Mouse (Mus musculus): Measurements from ENCODE around the gene Chrna1.

The Chrna1 gene

DNA sequence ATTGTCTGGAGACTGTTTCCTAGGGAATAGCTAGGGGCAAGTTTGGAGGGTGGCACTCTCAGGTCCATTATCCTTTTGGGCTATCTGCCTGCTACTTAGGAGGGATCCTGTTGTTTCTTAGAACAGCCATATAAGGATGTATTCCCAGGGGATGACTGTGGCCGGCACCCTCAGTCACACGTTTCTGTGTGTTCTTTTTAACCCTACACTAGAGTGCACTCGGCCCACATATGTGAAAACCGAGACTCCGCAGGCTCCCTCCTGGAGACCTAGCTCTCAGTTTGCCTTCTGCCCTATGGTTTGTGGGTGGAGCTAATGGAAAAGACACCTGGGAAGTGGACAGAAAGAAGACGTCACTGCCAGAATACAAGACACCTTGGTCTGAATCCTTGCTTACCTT, 11.1 kb upstream of the Chrna1 start:
- no peak for DNase-seq (ENCODE audit: low spot score in 2 of 2)

GRCm38 (mm10) chr2:73590106-73590505, 10.0 kb upstream of the Chrna1 start:
- DNase-seq (ENCODE audit: low spot score in 2 of 2): no peak

DNA sequence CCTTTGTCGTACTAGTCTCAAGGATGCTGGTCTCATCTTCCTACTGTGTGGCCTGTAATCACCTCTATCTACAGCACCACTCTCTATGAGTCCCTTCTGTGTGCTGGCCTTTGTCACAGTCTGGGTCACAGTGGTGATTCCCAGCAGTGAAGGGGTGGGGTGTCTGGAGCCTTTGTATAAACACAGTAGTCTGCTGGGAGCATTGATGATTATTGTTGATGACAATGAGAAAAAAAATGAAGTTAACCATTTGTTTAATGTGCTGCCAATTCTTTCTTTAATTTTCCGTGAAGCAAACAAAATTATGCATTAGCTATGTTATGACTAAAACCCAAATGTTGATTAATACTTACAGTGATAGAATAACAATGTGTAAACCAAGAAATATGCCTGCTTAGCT, 8.8 kb upstream of the Chrna1 start:
- no peak for DNase-seq (ENCODE audit: low spot score in 2 of 2)

DNA sequence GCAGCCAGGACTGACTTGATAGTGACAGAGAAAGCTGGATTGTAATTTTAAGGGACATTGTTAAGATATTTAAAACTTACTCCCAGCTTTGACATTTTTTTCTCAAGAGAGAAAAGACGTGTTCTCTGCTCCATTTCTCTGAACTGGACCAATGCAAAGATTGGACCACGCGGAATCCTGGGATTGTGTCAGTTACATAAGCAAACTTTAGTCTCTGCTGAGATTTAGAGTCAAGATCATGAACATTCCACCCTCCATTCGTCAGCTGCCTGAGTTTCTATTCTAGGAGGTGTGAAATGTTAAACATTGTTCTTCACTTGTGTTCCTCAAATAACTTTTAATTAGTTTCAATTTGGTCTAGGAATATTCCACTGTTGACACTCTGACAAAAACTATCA, 7.0 kb upstream of the Chrna1 start:
- DNase-seq (ENCODE audit: low spot score in 2 of 2): no peak

DNA sequence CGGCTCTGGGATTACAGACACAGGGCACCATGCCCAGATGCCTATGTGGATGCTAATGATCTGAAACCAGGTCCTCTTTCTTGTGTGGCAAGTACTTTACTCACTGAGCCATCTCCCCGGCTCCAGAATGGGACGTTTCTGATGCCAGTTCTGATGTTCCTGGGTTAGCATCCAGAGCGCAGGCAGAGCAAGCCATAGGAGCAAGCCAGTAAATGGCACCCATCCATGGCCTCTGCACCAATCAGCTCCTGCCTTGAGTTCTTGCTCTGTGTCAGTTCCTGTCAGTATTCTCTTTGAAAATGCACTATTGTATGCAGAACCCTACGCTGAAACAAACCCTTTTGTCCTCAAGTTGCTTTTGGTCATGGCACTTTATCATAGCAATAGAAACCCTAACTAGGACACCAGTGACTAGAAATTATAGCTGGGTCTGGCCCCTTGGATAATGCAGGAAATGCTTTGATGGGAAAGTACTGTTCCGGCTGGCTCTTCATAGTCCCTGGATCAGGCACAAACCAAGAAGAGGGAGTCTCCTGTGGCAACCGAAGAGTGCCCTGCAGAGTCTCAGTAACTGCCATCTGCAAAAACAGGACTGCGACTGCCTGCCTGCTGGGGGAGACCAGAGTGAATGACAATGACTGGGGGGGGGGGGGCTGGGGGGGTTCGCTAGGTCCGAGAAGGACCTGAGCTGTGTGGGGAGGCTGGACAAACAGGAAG, 6.4 kb upstream of the Chrna1 start:
- no peak for DNase-seq (ENCODE audit: low spot score in 2 of 2)

DNA sequence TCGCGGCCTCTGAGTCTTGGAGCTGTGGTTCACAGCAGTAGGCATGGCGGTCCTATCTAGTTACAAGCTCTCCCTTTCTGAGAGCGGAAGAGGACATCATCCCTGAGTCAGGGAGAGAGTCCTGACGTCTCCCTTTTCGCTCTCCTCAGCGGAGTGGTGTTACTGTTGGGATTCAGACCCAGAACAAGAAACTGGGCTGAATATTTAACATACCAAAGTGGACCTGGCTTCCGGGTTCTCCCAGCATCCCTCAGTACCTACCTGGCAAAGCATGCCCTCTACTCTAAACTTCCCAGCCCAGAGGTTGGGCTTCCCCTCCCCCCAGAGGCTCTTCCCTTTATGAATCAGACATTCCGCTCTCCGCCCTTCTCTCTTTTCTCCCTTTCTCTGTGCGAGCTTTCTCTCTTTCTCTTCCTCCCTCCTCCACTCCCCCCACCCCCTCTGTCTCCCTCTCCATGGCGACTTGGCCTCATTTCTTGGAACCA, 5.3 kb upstream of the Chrna1 start:
- peak; percentile 38 to 45 for DNase-seq (ENCODE audit: low spot score in 2 of 2)

DNA sequence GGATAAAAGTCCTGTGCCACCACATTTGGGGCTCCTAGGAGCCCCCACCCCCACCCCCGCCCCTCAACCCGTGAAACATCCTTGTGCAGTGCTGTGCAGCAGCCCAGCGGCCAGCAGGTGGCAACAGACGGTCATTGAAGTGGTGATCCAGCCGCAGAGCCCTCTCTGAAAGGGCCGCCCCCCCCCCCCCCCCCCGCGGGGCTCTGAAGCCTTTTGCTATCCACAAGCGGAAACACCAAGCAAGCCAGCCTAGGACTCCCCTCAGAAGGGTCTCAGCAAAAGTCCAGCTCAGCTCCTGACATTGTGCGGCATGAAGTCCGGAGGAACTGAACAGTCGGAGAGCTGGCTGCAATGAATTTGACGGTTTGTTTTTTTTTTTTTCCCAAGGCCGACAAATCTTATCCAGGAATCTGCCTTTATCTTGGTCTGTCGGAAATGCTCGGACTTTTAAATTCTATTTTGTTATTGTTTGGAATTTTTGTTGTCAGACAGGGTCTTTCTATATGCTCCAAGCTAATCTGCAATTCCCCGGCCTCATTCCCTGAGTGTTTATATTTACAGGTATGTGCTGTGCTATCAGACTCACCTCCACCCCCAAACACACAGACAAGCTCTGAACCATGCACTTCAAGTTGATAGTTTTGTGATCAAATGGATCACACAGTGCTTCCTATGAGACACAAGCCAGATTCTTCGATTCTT, 4.7 kb upstream of the Chrna1 start:
- DNase-seq (ENCODE audit: low spot score in 2 of 2): peak; percentile 41 to 71

- DNase-seq (ENCODE audit: low spot score in 2 of 2): no peak
These were observed 582 bp upstream of the Chrna1 start for GRCm38 (mm10) chr2:73580720-73581119.

DNA sequence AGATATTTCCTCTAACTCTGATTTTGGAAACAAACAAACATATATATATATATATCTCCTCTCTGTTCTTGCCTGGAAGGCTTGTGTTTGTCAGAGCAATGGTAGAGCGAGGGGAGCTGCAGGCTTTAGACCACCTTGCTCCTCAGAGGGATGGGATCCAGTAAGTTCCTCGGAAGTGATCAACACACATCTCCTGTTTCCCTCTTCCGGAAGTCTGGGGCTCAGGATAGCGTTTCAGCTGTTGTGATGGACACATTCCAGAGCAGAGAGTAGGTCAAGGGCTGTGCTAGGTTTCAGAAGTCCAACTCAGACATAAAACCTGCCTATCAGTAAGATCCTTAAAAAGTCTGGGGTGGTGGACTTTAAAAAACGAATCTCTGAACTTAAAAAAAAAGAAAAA, 970 bp downstream of the Chrna1 start:
- DNase-seq (ENCODE audit: low spot score in 2 of 2): no peak

DNA sequence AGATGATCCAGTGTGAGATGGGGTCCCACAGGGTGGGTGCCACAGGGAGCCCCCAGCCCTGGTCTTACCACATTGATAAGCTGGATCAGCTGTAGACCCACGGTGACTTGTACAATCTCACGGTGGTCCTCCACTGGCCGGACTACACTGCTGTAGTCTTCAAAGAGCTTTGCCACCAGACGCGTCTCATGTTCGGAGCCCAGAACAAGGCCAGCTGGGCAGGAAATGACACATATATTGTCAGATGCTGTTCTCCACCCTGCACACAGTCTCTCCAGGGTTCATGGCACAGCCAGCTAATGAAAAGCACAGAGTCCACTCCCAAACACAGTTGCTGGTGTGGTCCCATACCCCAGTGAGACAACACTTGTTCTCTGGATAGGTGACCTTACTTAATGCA, 5.7 kb downstream of the Chrna1 start:
- no peak for DNase-seq (ENCODE audit: low spot score in 2 of 2)

- DNase-seq (ENCODE audit: low spot score in 2 of 2): no peak
These were observed 6.6 kb downstream of the Chrna1 start for GRCm38 (mm10) chr2:73573556-73573955.

DNA sequence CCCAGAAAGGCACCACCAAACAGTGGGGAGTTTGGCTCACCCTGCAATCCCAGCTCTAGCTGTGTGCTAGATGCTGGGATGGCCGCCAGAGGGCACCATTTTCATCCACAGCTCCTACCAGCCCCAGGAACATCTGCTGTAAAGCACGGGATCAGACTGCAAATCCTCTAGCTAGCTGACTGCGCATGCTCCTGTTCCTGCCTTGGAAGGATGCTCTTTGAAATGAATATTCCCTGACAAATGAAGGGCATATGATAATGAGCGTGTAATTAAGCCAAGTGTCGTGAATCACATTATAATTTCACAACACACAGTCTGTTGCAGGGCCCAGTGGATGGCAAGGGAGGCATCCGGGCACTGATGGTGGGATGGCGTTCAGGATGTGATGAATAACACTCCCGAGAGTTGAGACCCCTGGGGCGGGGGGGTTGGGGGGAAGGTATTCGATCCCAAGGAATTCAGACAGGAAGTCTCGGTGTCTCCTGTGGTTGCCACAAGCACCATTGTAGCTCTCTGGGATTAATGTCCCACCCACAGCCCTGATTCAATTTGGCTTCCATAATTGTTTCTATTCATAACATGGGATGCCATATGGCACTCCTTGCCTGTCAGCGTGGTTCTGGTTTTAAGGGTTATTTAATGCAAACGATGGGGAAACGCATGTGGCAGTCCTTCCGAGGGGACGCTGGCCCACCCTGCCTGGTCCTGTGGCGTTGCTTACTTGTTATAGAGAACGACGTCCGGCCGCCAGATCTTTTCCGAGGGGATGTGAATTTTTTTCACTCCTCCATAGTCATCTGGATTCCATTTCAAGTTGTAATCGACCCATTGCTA, 7.4 kb downstream of the Chrna1 start:
- peak in 1 of 2 experiments; percentile 52 for DNase-seq (ENCODE audit: low spot score in 2 of 2)

DNA sequence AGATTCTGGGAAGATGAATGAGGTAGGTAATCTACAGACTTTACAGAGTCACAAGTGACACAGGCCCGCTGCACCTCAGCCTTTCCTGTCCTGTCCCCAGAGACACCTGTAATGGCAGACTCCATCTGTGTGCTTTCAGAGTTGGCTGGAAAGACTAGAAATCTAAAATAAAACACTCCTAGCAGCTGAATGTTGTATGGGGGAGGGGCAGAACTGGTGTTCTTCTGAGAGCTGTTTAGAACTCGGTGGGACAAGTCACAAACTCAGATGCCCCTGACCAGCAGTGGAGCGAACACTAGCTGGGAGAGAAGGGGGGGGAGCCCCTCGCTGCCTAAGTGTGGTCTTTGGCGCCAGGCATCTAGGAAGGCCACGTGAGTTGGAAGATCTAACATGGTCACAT, 8.2 kb downstream of the Chrna1 start:
- DNase-seq (ENCODE audit: low spot score in 2 of 2): no peak

GRCm38 (mm10) chr2:73571304-73571703, 8.8 kb downstream of the Chrna1 start:
- DNase-seq (ENCODE audit: low spot score in 2 of 2): no peak

DNA sequence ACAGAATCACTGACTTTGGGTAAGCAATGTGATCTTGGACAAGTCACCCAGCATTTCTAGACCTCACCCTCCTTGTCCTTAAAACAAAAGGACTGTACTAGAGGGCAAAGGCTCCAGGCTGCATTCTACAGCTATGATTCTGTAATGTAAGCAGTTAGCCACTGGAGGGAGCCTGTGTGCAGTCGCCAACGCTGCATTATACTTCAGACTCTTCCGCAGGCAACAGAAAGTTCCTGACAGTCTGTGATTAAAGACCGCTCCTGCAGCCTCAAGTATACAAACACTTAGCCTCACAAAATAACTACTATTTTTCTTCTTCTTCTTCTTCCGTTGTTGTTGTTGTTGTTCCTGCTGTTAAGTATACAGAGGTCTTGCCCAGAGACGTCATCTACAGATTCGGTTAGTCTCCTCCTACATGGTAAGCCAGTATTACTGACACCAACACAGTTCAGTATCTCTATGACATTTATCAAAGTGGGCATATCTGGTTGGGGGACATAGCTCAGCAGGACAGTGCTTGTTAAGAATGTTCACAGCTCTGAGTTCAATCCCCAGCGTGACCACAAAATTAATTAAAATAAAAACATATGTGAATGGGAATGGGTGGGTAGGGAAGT, 13.0 kb downstream of the Chrna1 start:
- DNase-seq (ENCODE audit: low spot score in 2 of 2): peak in 1 of 2 experiments; percentile 62

GRCm38 (mm10) chr2:73566162-73566561, 14.0 kb downstream of the Chrna1 start:
- DNase-seq (ENCODE audit: low spot score in 2 of 2): no peak

DNA sequence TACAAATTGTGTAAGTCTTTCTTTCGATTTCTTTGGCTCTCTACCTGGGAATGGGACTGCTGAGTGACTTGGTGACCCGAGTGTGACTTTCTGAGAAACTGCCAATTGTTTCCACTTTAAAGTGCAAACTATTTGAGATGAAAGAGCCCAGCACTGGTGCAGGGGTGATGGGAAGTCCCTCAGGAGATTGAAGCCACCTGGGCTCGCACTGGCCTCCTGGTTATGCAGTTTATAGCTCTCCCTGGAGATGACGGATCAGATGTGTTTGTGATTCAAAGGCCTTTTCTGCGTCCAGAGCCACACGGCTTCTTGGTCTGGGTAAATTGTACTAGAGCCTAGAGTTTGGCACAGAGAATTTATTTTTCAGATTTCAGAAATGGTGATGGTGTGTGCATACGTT, 16.4 kb downstream of the Chrna1 start:
- DNase-seq (ENCODE audit: low spot score in 2 of 2): no peak

DNA sequence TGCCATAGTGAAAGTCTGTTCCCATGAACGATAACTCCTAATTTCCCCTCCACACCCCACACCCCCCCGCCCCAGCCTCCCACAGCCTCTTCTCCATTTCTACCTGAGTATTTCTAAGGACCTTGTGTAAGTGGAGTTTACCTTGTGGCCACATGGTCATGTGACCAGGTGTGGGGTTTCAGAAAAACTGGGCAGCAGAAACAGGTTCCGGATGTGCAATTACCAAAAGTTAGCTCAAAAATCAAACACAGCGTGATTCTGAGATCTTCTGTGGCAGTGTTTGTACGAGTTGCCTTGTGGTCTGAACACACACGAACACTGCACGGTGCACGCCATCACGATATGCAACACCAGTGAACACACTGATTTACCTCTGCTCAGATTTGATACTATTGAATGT, 17.5 kb downstream of the Chrna1 start:
- no peak for DNase-seq (ENCODE audit: low spot score in 2 of 2)

DNA sequence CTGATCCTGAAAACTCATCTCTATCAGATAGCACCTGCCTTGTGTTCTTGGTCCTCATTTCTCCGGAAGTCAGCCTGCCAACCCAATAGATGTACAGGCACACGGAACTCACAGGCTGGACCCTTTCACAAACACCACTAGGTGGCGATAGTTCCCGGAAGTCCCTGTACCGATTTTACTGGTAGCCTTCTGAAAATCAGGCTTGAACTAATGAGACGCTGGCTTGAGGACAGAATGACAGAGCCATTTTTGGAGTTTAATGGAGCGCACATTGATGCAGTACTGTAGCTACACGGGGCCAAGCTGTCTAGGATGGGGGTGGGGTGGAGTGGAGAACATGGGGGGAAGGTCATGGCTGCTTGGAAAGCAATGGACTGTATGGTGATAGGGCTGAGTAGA, 18.5 kb downstream of the Chrna1 start:
- DNase-seq (ENCODE audit: low spot score in 2 of 2): no peak

- no peak for DNase-seq (ENCODE audit: low spot score in 2 of 2)
These were observed 19.1 kb downstream of the Chrna1 start for GRCm38 (mm10) chr2:73560899-73561664.

DNA sequence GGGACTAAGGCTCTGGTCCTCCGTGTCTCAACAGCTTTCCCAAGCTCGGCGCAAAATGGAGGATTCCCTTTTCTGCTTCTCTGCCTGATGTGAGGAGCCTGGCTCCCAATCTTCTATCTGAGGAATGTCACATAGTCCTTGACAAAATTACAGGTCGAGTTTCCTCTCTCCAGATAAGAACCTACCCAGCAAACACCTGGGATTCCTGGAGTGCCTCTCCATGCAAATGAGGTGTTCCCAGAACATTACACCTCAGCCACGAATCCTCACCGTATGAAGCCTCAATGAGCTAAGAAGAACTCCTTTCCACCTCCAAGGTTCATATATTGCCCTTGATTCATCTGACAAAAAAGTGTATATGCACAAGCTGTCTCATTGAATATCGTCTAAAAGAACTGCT, 19.7 kb downstream of the Chrna1 start:
- no peak for DNase-seq (ENCODE audit: low spot score in 2 of 2)

Measured in heart, adult 9 months (tissue).